Mouse (Mus musculus) T-helper 1 cell (primary cell): Measurements from ENCODE around the gene Rpl3l.

Source experiments
- in situ Hi-C: fragments of 300-600 bp; cut with MboI, MseI; formaldehyde crosslinking; loops from one replicate; pipeline ENCODE4 v1.15.1; 2025; ENCODE audit warnings: high pct_unique_total_duplicates

Gene Rpl3l

DNA sequence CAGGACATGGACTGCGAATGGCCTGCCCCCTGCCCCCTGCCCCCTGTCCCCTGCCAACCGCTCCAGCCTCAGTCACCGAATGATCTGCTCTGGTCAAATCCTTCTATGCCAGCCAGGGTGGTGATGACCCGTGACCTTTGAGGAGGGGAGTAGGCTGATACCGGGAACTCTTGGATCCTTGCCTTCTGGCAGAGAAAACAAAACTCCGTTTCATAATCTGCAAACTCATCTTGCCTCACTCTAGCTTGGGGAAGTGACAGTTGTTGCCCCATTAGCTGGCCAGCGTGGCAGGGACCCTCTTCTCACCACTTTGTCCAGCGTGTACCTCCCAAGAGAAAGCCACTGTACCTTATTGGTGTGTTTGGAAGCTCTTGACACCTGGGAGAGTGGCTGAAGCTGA is 14.7 kb downstream of the Rpl3l start:
- in situ Hi-C loops, result no loop called here

DNA sequence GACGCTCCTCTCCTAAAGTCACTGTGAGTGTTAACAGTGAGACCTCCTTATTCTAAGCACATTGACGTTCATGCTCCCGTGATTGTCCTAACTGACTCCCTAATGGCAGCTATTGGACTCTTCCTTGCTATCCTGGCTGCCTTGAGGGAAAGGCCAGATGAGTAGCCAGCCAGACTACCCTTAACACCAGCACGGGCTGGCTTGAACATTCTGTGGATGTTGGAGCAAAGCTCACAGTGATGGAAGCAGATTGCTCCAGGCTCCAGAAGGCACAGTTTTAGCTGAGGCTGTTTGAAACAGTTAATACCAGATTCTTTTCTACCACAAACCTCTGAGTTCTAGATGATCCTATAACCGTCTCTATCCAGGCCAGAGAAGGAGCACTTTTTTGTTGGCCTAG is 16.3 kb downstream of the Rpl3l start:
- in situ Hi-C loops, result no loop called here

DNA sequence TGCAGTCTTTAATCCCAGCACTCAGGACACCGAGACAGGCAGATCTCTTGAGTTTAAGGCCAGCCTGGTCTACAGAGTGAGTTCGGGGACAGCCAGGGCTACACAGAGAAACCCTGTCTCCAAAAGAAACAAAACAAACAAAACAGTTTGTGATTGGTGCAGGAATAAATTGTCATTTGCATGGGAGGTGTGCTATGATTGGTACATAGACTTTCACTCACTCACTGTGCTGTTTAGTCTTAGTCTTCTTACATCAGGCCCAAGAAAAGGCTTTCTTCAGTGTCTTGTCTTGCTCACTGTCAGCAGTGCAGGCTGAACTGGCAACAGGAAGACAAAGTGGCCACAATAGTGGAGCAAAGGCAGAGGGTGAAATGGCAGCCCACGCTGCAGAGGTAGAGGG is 16.8 kb downstream of the Rpl3l start:
- in situ Hi-C loops, result no loop called here

DNA sequence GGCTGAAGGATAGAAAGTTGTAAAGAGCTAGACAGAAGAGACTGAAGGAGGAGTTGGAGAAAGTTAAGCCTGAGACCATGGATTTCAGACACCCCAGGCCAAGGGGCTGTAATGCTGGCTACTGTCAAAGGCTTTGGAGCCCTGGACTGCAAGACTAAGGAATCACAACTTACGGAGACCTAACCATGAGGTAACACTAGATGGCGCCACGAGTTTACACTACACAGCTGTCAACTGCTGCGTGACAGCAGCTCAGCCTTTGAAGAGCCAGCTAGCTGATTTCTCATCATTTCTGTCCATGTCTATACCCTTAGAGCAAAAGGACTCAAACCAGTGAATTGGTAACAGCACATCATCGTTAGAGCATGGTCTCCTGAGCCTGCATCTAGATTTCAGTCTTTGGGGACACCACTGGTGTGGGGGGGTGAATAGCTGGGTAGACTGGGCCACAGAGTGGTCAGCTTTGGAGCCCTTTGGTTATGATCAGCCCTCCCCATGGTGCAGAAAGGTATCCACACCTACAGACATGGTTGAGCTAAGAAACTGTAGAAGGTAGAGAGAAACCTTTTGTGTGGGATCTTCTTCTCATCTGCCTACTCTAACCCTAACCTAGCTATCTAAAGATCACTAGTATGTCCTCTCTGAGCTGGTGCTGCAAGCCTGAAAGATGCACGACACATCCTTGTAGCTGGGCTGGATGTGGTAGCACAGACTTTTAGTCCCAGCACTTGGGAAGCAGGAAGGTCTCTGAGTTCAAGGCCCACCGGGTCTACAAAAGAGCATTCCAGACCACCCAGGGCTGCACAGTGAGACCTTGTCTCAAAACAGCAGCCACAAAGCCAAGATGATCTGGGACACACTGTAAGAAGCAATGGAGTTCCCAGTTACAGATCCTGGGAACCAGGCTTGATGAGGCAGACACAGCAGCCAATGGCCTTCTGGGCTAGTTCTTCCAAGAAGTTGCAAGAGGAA is 18.2 kb downstream of the Rpl3l start:
- in situ Hi-C loops, result loop anchor here (5.0 kb wide), 1 partner anchor 51 kb away; no protein-coding TSS in a partner anchor

DNA sequence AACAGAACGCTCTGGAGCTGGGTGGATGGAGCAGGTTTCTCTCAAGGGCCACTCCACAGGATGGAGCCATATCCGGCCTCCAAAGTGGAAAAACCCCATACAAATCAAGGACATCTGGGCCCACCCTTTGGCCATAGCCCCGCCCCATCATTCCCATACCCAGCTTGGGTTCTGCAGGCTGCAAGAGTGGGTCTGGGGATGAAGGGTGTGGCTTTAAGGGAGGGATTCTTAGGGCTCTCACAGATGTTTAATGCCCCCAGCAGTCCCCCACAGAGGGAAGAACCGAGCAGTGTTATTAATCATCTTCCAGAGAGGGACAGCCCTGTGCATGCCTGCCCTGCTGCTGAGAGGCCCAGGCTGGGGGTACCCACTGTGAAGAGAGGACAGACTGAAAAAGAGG is 19.4 kb downstream of the Rpl3l start:
- in situ Hi-C loops, result loop anchor here (5.0 kb wide), 1 partner anchor 50 kb away; no protein-coding TSS in a partner anchor

GRCm38 (mm10) chr17:24751528-24751927 is 23.9 kb downstream of the Rpl3l start:
- in situ Hi-C loops, result no loop called here

GRCm38 (mm10) chr17:24752415-24753394 is 25.1 kb downstream of the Rpl3l start, which contains the start of gene Hs3st6:
Hs3st6 (plus strand) TSS chr17:24752988.
- in situ Hi-C loops, result no loop called here

DNA sequence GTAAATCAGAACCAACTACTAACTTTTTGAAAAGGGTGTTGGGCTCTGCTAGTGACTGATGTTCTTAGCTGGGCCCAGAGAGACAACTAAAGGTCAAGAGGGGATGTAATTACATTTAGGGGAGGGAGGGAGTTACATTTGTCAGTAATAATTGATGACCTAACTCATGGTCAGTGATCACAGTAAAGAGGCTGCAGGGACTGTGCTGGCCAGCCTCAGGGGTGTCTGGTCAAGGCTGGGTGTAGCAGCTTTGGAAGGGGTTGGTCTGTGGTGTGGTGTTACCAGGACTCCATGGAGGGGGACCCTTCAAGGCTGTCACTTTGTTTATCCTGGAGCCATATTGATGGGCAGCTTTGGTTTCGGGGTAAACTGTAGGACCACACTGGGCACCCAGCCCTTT is 29.8 kb downstream of the Rpl3l start:
- in situ Hi-C loops, result no loop called here

DNA sequence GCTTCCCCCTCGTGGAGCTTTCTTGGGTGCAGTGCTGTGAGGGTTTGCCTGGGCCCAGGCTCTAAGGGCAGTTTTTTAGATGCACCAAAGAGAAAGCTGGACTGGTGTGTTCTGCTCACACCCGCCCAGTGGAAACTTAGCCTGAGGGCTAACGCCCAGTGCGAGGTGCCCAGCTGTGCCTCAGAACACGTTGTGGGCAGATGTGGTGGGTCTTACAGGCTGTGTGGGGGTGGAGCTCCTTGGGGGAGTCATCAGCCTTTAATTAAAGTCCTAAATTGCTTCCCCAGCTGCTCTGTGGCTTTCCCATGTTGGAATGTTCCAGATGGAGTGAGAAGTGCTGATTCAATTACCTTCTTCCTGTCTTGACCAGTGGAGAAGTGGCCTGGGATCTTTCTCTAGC is 33.5 kb downstream of the Rpl3l start:
- in situ Hi-C loops, result no loop called here

- in situ Hi-C loops, result no loop called here
Measured at GRCm38 (mm10) chr17:24765016-24765905, 37.6 kb downstream of the Rpl3l start.

GRCm38 (mm10) chr17:24766266-24766875 is 38.8 kb downstream of the Rpl3l start:
- in situ Hi-C loops, result no loop called here

GRCm38 (mm10) chr17:24769146-24769545 is 41.5 kb downstream of the Rpl3l start:
- in situ Hi-C loops, result no loop called here

DNA sequence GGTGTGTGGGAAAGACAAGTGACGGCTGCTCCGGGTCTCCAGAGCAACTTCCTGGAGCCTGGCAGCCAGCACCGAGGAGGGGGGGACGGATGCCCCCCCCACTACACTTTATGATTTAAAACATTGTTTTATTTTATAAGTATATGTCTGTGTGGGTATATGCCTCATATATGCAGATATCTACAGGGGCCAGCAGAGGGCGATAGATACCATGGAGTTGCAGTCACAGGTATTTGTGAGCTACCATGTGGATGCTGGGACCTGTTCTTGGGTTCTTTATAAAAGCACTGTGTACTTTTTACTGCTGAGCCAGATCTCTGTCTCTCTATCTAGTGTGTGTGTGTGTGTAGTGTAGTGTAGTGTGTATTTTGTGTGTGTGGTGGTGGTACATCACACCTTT is 45.6 kb downstream of the Rpl3l start:
- in situ Hi-C loops, result no loop called here

DNA sequence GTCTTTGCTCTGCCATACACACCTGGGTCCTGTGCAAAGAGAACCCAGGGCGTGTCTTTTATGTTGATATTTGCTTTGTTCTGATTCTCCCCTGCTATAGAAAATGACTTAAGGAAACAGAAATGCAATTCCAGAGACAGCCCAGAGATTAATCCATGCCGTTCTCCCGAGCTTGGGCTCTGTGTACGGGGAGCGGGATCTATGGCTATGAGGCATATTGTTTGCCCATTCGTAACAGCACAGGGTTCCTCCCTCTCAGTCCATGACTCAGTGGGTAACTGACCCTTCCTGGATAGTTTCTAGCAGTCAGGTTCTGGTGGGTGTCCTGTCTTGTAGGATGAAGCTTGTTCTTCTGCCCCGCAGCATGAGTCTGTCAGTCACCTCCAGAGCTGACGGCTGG is 47.6 kb downstream of the Rpl3l start:
- in situ Hi-C loops, result no loop called here

- in situ Hi-C loops, result no loop called here
Measured at GRCm38 (mm10) chr17:24777073-24777472, 49.5 kb downstream of the Rpl3l start.

DNA sequence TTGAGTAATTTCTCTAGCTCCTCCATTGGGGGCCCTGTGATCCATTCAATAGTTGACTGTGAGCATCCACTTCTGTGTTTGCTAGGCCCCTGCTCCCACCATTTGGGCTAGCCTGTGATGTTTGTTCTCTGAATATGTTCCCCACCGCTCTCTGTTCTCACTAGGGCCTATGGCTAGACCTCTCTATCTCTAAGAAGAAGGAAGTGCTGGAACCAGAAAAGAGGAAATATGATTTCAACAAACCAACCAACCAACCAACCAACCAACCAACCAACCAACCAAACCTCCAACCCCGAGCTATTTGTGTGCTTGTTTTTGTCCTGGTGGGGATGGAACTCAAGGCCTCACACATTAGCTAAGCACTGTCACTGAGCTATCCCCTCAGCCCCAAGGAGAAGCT is 53.2 kb downstream of the Rpl3l start:
- in situ Hi-C loops, result no loop called here
